Mouse (Mus musculus): ENCODE data around the gene Nfrkb. TPM values are rescaled to one million over a fixed set of nuclear protein-coding genes. Genes with fewer than 3 reads are reported as not detected.

Nfrkb gene
- polyA plus RNA-seq, 1 experiment = 31.5 TPM

Other genes starting within 250 kb of the Nfrkb start
- 788 and 803 TPM in 2 replicates for gene Aplp2, start 174.4 kb upstream of the Nfrkb start, polyA plus RNA-seq (2012; rRNA removed)
- 20.5 and 21.2 TPM in 2 replicates for gene Prdm10, start 105.7 kb upstream of the Nfrkb start, polyA plus RNA-seq (2012; rRNA removed)
- 0.30 and 0.55 TPM in 2 replicates for gene Tmem45b, start 78.3 kb downstream of the Nfrkb start, polyA plus RNA-seq (2012; rRNA removed)

All from frontal cortex, adult 2 months (tissue).